Mouse (Mus musculus): Measurements from ENCODE around the gene Klhl18. TPM values are rescaled to one million over a fixed set of nuclear protein-coding genes. Genes with fewer than 3 reads are reported as not detected.

Gene Klhl18
- polyA plus RNA-seq, 1 experiment from 2014 or later = 7.5 TPM

- Histone ChIP-seq H3K4me3 (ENCODE audit: low read depth, low read length) (no peak overlapping the region), H3K27me3 (ENCODE audit: control insufficient read depth, insufficient read depth, low read length) (no peaks in the 10 kb centered on the region), H3K4me2 (ENCODE audit: low read depth, low read length) (no peak overlapping the region), H3K36me3 (replicated peaks; ENCODE audit: control insufficient read depth, insufficient read depth, low read depth, low read length) (no peaks in the 10 kb centered on the region), H3K9ac (replicated peaks; ENCODE audit: low read length) (no peak overlapping the region), H3K4me1 (ENCODE audit: control insufficient read depth, insufficient read depth, low read length) (no peaks in the 10 kb centered on the region; the same call in 1 of the 2 replicates), H3K27ac (replicated peaks; ENCODE audit: low read depth, low read length) (no peak overlapping the region), H3K9me3 (replicated peaks; ENCODE audit: control insufficient read depth, low read length) (no peaks in the 10 kb centered on the region)
- WGBS = 84% methylated on average over 15 of the region's 15 CpGs
- DNase-seq (ENCODE audit: low spot score) = no peak
- peak; percentile 39; the same call in 1 of the 2 replicates for ATAC-seq (replicated peaks; ENCODE audit: insufficient number of reproducible peaks, low FRiP score, low TSS enrichment, low read depth)
These were observed 28.1 kb downstream of the Klhl18 start for GRCm38 (mm10) chr9:110448356-110448755.

GRCm38 (mm10) chr9:110440559-110440958, 35.9 kb downstream of the Klhl18 start:
- Histone ChIP-seq H3K9me3 (replicated peaks; ENCODE audit: control insufficient read depth, low read length) (no peaks in the 10 kb centered on the region), H3K4me2 (ENCODE audit: low read depth, low read length) (no peak overlapping the region), H3K27me3 (ENCODE audit: control insufficient read depth, insufficient read depth, low read length) (no peaks in the 10 kb centered on the region), H3K4me1 (ENCODE audit: control insufficient read depth, insufficient read depth, low read length) (no peaks in the 10 kb centered on the region), H3K36me3 (replicated peaks; ENCODE audit: control insufficient read depth, insufficient read depth, low read depth, low read length) (no peaks in the 10 kb centered on the region), H3K4me3 (ENCODE audit: low read depth, low read length) (no peak overlapping the region), H3K9ac (replicated peaks; ENCODE audit: low read length) (no peak overlapping the region), H3K27ac (replicated peaks; ENCODE audit: low read depth, low read length) (no peak overlapping the region)
- ATAC-seq (replicated peaks; ENCODE audit: insufficient number of reproducible peaks, low FRiP score, low TSS enrichment, low read depth) (no peak), DNase-seq (ENCODE audit: low spot score) (no peak)
- WGBS = 94% methylated on average over 6 of the region's 6 CpGs

- ATAC-seq (replicated peaks; ENCODE audit: insufficient number of reproducible peaks, low FRiP score, low TSS enrichment, low read depth) = no peak
- no peaks in the 10 kb centered on the region for H3K27me3 ChIP-seq (ENCODE audit: control insufficient read depth, insufficient read depth, low read length)
- 67% methylated on average over 5 of the region's 5 CpGs for WGBS
- no peak for DNase-seq (ENCODE audit: low spot score)
- no peak overlapping the region for H3K27ac ChIP-seq (replicated peaks; ENCODE audit: low read depth, low read length)
- H3K4me1 ChIP-seq (ENCODE audit: control insufficient read depth, insufficient read depth, low read length) = no peaks in the 10 kb centered on the region
- no peak overlapping the region for H3K9ac ChIP-seq (replicated peaks; ENCODE audit: low read length)
- H3K9me3 ChIP-seq (replicated peaks; ENCODE audit: control insufficient read depth, low read length) = no peaks in the 10 kb centered on the region
- H3K36me3 ChIP-seq (replicated peaks; ENCODE audit: control insufficient read depth, insufficient read depth, low read depth, low read length) = no peaks in the 10 kb centered on the region
- H3K4me3 ChIP-seq (ENCODE audit: low read depth, low read length) = no peak overlapping the region
- no peak overlapping the region for H3K4me2 ChIP-seq (ENCODE audit: low read depth, low read length)
These were observed 36.4 kb downstream of the Klhl18 start for GRCm38 (mm10) chr9:110440049-110440448.

- H3K27me3 ChIP-seq (ENCODE audit: control insufficient read depth, insufficient read depth, low read length) = no peaks in the 10 kb centered on the region
- no peak for DNase-seq (ENCODE audit: low spot score)
- no peak for ATAC-seq (replicated peaks; ENCODE audit: insufficient number of reproducible peaks, low FRiP score, low TSS enrichment, low read depth)
- H3K27ac ChIP-seq (replicated peaks; ENCODE audit: low read depth, low read length) = no peak overlapping the region
- no peak overlapping the region for H3K9ac ChIP-seq (replicated peaks; ENCODE audit: low read length)
- H3K9me3 ChIP-seq (replicated peaks; ENCODE audit: control insufficient read depth, low read length) = no peaks in the 10 kb centered on the region
- no peaks in the 10 kb centered on the region for H3K4me1 ChIP-seq (ENCODE audit: control insufficient read depth, insufficient read depth, low read length)
- WGBS = 92% methylated on average over 11 of the region's 11 CpGs
- H3K4me2 ChIP-seq (ENCODE audit: low read depth, low read length) = no peak overlapping the region
- no peaks in the 10 kb centered on the region for H3K36me3 ChIP-seq (replicated peaks; ENCODE audit: control insufficient read depth, insufficient read depth, low read depth, low read length)
- no peak overlapping the region for H3K4me3 ChIP-seq (ENCODE audit: low read depth, low read length)
These were observed 40.5 kb downstream of the Klhl18 start for GRCm38 (mm10) chr9:110436041-110436440.

GRCm38 (mm10) chr9:110433045-110433444, 43.4 kb downstream of the Klhl18 start:
- Histone ChIP-seq H3K4me3 (ENCODE audit: low read depth, low read length) (no peak overlapping the region), H3K27ac (replicated peaks; ENCODE audit: low read depth, low read length) (no peak overlapping the region), H3K9me3 (replicated peaks; ENCODE audit: control insufficient read depth, low read length) (no peaks in the 10 kb centered on the region), H3K36me3 (replicated peaks; ENCODE audit: control insufficient read depth, insufficient read depth, low read depth, low read length) (peaks cover 2% of the 10 kb centered on the region; the same call in 1 of the 2 replicates), H3K4me2 (ENCODE audit: low read depth, low read length) (no peak overlapping the region), H3K27me3 (ENCODE audit: control insufficient read depth, insufficient read depth, low read length) (no peaks in the 10 kb centered on the region), H3K4me1 (ENCODE audit: control insufficient read depth, insufficient read depth, low read length) (no peaks in the 10 kb centered on the region), H3K9ac (replicated peaks; ENCODE audit: low read length) (no peak overlapping the region)
- ATAC-seq (replicated peaks; ENCODE audit: insufficient number of reproducible peaks, low FRiP score, low TSS enrichment, low read depth) (no peak), DNase-seq (ENCODE audit: low spot score) (no peak)
- 95% methylated on average over 2 of the region's 2 CpGs for WGBS

DNA sequence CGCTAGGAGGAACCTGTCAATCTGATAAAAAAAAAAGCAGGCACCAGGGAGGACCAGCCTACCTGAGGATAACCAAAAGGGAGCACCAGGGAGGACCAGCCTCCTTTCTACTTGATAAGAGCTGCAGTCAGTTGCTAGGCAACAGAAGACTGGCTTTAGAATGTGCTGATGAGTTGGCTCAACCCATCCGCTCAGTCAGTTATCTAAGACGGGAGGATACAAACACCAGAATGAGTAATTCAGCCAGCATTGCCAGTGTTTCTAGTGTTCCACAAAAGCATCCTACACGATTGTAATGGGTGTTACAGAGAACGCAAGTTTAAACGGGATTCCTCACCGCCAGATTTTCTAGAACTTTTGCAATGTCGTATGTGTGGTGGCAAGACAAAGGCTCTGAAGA, 45.3 kb downstream of the Klhl18 start:
- Histone ChIP-seq H3K4me3 (ENCODE audit: low read depth, low read length) (no peak overlapping the region), H3K9me3 (replicated peaks; ENCODE audit: control insufficient read depth, low read length) (no peaks in the 10 kb centered on the region), H3K27ac (replicated peaks; ENCODE audit: low read depth, low read length) (no peak overlapping the region), H3K27me3 (ENCODE audit: control insufficient read depth, insufficient read depth, low read length) (no peaks in the 10 kb centered on the region), H3K36me3 (replicated peaks; ENCODE audit: control insufficient read depth, insufficient read depth, low read depth, low read length) (peaks cover 2% of the 10 kb centered on the region; the same call in 1 of the 2 replicates), H3K9ac (replicated peaks; ENCODE audit: low read length) (no peak overlapping the region), H3K4me1 (ENCODE audit: control insufficient read depth, insufficient read depth, low read length) (no peaks in the 10 kb centered on the region), H3K4me2 (ENCODE audit: low read depth, low read length) (no peak overlapping the region)
- ATAC-seq (replicated peaks; ENCODE audit: insufficient number of reproducible peaks, low FRiP score, low TSS enrichment, low read depth) (no peak), DNase-seq (ENCODE audit: low spot score) (no peak)
- 85% methylated on average over 8 of the region's 8 CpGs for WGBS

DNA sequence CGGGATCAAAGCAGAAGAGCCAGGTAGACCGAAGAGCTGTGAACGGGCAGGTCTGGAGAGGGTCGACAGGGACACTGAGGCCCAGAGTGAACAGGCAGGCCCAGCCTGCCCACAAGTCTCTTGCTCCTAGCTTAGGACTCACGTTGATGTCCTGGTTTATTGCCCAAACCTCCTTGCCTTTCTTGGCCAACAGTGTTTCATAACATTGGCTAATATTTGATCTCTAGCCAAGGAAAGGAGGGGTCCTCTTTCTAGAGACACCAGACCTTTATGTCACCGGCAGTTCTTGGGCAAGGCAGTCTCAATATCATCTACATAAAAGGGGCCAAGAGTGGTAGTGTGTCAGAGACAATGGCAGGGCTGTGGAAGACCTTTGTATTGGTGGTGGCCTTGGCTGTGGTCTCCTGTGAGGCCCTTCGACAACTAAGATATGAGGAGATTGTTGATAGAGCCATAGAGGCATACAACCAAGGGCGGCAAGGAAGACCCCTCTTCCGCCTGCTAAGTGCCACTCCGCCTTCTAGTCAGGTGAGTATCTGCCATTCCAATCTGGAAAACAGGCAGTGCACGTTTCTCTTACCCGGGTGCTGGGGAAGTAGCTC, 56.9 kb downstream of the Klhl18 start, which contains the start of gene Ngp:
Ngp (plus strand) TSS at position 237 of the 602 bp plus-strand sequence.
- H3K4me1 ChIP-seq (ENCODE audit: control insufficient read depth, insufficient read depth, low read length) = no peaks in the 10 kb centered on the region
- H3K4me3 ChIP-seq (ENCODE audit: low read depth, low read length) = no peak within 1 kb of the TSS
- DNase-seq (ENCODE audit: low spot score) = no peak

DNA sequence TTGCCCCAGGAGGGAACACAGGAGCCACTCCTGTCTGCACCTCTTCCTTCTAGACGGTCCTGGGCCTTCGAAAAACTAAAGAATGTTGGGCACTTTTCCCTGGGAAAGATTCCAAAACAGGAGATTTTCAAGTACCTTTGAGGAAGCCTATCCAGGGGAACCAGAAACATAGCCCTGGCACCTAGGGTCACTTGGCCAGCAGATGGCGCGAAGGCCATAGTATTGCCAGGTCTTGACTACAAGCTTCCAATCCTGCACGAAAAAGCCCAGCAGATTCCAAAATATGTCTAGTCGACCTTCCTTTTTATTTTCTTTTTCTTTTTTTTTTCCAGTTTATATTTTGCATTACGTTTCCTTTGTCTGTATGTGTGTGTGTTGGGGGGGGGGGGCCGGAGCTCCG, 62.7 kb downstream of the Klhl18 start:
- 58% methylated on average over 9 of the region's 9 CpGs for WGBS
- Histone ChIP-seq H3K36me3 (replicated peaks; ENCODE audit: control insufficient read depth, insufficient read depth, low read depth, low read length) (no peaks in the 10 kb centered on the region), H3K27me3 (ENCODE audit: control insufficient read depth, insufficient read depth, low read length) (no peaks in the 10 kb centered on the region), H3K27ac (replicated peaks; ENCODE audit: low read depth, low read length) (no peak overlapping the region), H3K4me3 (ENCODE audit: low read depth, low read length) (no peak overlapping the region), H3K4me2 (ENCODE audit: low read depth, low read length) (no peak overlapping the region), H3K9ac (replicated peaks; ENCODE audit: low read length) (no peak overlapping the region), H3K4me1 (ENCODE audit: control insufficient read depth, insufficient read depth, low read length) (no peaks in the 10 kb centered on the region), H3K9me3 (replicated peaks; ENCODE audit: control insufficient read depth, low read length) (no peaks in the 10 kb centered on the region)
- peak; percentile 57 for DNase-seq (ENCODE audit: low spot score)
- ATAC-seq (replicated peaks; ENCODE audit: insufficient number of reproducible peaks, low FRiP score, low TSS enrichment, low read depth) = no peak

More for the DNA sequence above, 56.9 kb downstream of the Klhl18 start, which contains the start of gene Ngp:
- Histone ChIP-seq H3K27me3 (ENCODE audit: control insufficient read depth, insufficient read depth, low read length) (no peaks in the 10 kb centered on the region), H3K9me3 (replicated peaks; ENCODE audit: control insufficient read depth, low read length) (no peaks in the 10 kb centered on the region), H3K27ac (replicated peaks; ENCODE audit: low read depth, low read length) (no peak within 1 kb of the TSS), H3K4me2 (ENCODE audit: low read depth, low read length) (no peak within 1 kb of the TSS), H3K36me3 (replicated peaks; ENCODE audit: control insufficient read depth, insufficient read depth, low read depth, low read length) (no peaks in the 10 kb centered on the region), H3K9ac (replicated peaks; ENCODE audit: low read length) (no peak within 1 kb of the TSS)
- 89% methylated on average over 12 of the region's 12 CpGs for WGBS
- ATAC-seq (replicated peaks; ENCODE audit: insufficient number of reproducible peaks, low FRiP score, low TSS enrichment, low read depth) = no peak
